Mouse (Mus musculus) lung, postnatal 0 days (tissue): ENCODE results near the gene Slc35e4. TPM values are rescaled to one million over a fixed set of nuclear protein-coding genes. Genes with fewer than 3 reads are reported as not detected.

Experiments used
- ATAC-seq: fragments of 200-750 bp; cut with Nextera tagmentation; 2 replicates; pipeline ENCODE4 v1.8.0; 2017; ENCODE audit warnings: moderate library complexity
- DNase-seq: peaks from one replicate; pipeline ENCODE4 v3.0.0-alpha.2; 2016; ENCODE audit warnings: low spot score
- H3K27ac ChIP-seq: fragments of 300-500 bp; sonication (generic); 2 replicates; pipeline ENCODE4 v1.5.1; 2014; ENCODE audit warnings: antibody characterized with exemption, mild to moderate bottlenecking, low read length, mixed read lengths
- H3K27me3 ChIP-seq: fragments of 300-500 bp; sonication (generic); replicated peaks from 2 replicates; pipeline ENCODE4 v1.6.1; 2014; ENCODE audit warnings: low read length, mixed read lengths; ENCODE audit not compliant: insufficient read depth
- H3K36me3 ChIP-seq: fragments of 300-500 bp; sonication (generic); 2 replicates; pipeline ENCODE4 v1.6.1; 2014; ENCODE audit warnings: low read length, mixed read lengths; ENCODE audit not compliant: insufficient read depth
- H3K4me1 ChIP-seq: fragments of 300-500 bp; sonication (generic); 2 replicates; pipeline ENCODE4 v1.6.1; 2014; ENCODE audit warnings: antibody characterized with exemption, low read depth, low read length, mixed read lengths; ENCODE audit not compliant: insufficient read depth
- H3K4me2 ChIP-seq: fragments of 300-500 bp; sonication (generic); replicated peaks from 2 replicates; pipeline ENCODE4 v1.6.1; 2014; ENCODE audit warnings: low read depth, mild to moderate bottlenecking, low read length, moderate library complexity, mixed read lengths
- H3K4me3 ChIP-seq: fragments of 300-500 bp; sonication (generic); 2 replicates; pipeline ENCODE4 v1.5.1; 2014; ENCODE audit warnings: low read depth, low read length
- H3K9ac ChIP-seq: fragments of 300-500 bp; sonication (generic); replicated peaks from 2 replicates; pipeline ENCODE4 v1.6.1; 2014; ENCODE audit warnings: low read depth, mild to moderate bottlenecking
- H3K9me3 ChIP-seq: fragments of 300-500 bp; sonication (generic); 2 replicates; pipeline ENCODE4 v1.6.1; 2016; ENCODE audit warnings: low read length, mixed read lengths
- CTCF ChIP-seq: IDR thresholded peaks from 2 replicates; pipeline ENCODE4 v1.5.1; 2016; ENCODE audit warnings: antibody characterized with exemption, mild to moderate bottlenecking
- EP300 ChIP-seq: IDR thresholded peaks from 2 replicates; pipeline ENCODE4 v1.6.1; 2016; ENCODE audit warnings: antibody characterized with exemption, mild to moderate bottlenecking, control low read depth
- WGBS: fragments of 180-500 bp; shearing (Covaris S2); extraction: QIAGEN DNeasy Blood & Tissue Kit; methylation state at CpG from one replicate; pipeline ENCODE4 v1.1.7; 2014; 5-methylcytosine and 5-hydroxymethylcytosine counted together
- polyA plus RNA-seq: library from polyadenylated mRNA; unstranded; fragments of >200 nt; fragmentation: Nextera tagmentation; extraction: Ambion mirVana; gene quantifications from 2 replicates; pipeline ENCODE4 v1.2.1, GENCODE M21; 2015

Slc35e4 gene
- polyA plus RNA-seq, 1 experiment from 2014 or later: 10.3 TPM

GRCm38 (mm10) chr11:3946386-3946785 is 31.9 kb upstream of the Slc35e4 start:
- Histone ChIP-seq H3K36me3 (no peaks in the 10 kb centered on the region), H3K9ac (no peak overlapping the region), H3K4me1 (no peaks in the 10 kb centered on the region), H3K27ac (no peak overlapping the region), H3K27me3 (no peaks in the 10 kb centered on the region), H3K9me3 (no peaks in the 10 kb centered on the region), H3K4me3 (no peak overlapping the region), H3K4me2 (no peak overlapping the region)
- TF ChIP-seq CTCF (no peak), EP300 (no peak)
- WGBS: 34% methylated on average over 1 of the region's 1 CpGs
- ATAC-seq: no peak
- no peak for DNase-seq

- TF ChIP-seq EP300: no peak
- no peak for TF ChIP-seq CTCF
- H3K27me3 ChIP-seq: no peaks in the 10 kb centered on the region
- DNase-seq (no peak), ATAC-seq (no peak)
- no peak overlapping the region for H3K27ac ChIP-seq
- 86% methylated on average over 7 of the region's 7 CpGs for WGBS
- H3K4me3 ChIP-seq: no peak overlapping the region
- H3K4me1 ChIP-seq: no peaks in the 10 kb centered on the region
- no peaks in the 10 kb centered on the region for H3K9me3 ChIP-seq
- H3K9ac ChIP-seq: no peak overlapping the region
- H3K36me3 ChIP-seq: no peaks in the 10 kb centered on the region
- no peak overlapping the region for H3K4me2 ChIP-seq
Observed at GRCm38 (mm10) chr11:3941371-3941770, 26.9 kb upstream of the Slc35e4 start.

GRCm38 (mm10) chr11:3937321-3937874 is 22.9 kb upstream of the Slc35e4 start:
- Histone ChIP-seq H3K4me3 (no peak overlapping the region), H3K27me3 (no peaks in the 10 kb centered on the region), H3K27ac (no peak overlapping the region), H3K36me3 (no peaks in the 10 kb centered on the region), H3K4me1 (no peaks in the 10 kb centered on the region), H3K4me2 (no peak overlapping the region), H3K9ac (no peak overlapping the region), H3K9me3 (no peaks in the 10 kb centered on the region)
- no peak for ATAC-seq
- 70% methylated on average over 13 of the region's 13 CpGs for WGBS
- TF ChIP-seq CTCF (no peak), EP300 (no peak)
- no peak for DNase-seq

- Histone ChIP-seq H3K4me3 (no peak overlapping the region), H3K4me2 (no peak overlapping the region), H3K4me1 (no peaks in the 10 kb centered on the region), H3K9ac (no peak overlapping the region), H3K27ac (no peak overlapping the region), H3K9me3 (no peaks in the 10 kb centered on the region), H3K36me3 (no peaks in the 10 kb centered on the region), H3K27me3 (no peaks in the 10 kb centered on the region)
- no peak for TF ChIP-seq EP300
- TF ChIP-seq CTCF: no peak
- 80% methylated on average over 3 of the region's 3 CpGs for WGBS
- ATAC-seq: no peak
- DNase-seq: no peak
Observed at GRCm38 (mm10) chr11:3936318-3936717, 21.9 kb upstream of the Slc35e4 start.

- Histone ChIP-seq H3K4me1 (no peaks in the 10 kb centered on the region), H3K27me3 (no peaks in the 10 kb centered on the region), H3K27ac (no peak overlapping the region), H3K4me2 (no peak overlapping the region), H3K9ac (no peak overlapping the region), H3K9me3 (no peaks in the 10 kb centered on the region), H3K4me3 (no peak overlapping the region), H3K36me3 (no peaks in the 10 kb centered on the region)
- 67% methylated on average over 4 of the region's 4 CpGs for WGBS
- no peak for TF ChIP-seq CTCF
- no peak for TF ChIP-seq EP300
- DNase-seq: no peak
- no peak for ATAC-seq
Observed at GRCm38 (mm10) chr11:3935135-3935534, 20.7 kb upstream of the Slc35e4 start.

GRCm38 (mm10) chr11:3933756-3934285 is 19.4 kb upstream of the Slc35e4 start:
- no peak overlapping the region for H3K27ac ChIP-seq
- no peak for TF ChIP-seq EP300
- H3K4me3 ChIP-seq: no peak overlapping the region
- H3K4me1 ChIP-seq: no peaks in the 10 kb centered on the region; the same call in 1 of the 2 replicates
- WGBS: 90% methylated on average over 9 of the region's 9 CpGs
- H3K9me3 ChIP-seq: no peaks in the 10 kb centered on the region
- no peak overlapping the region for H3K4me2 ChIP-seq
- H3K36me3 ChIP-seq: no peaks in the 10 kb centered on the region
- no peak for ATAC-seq
- no peak overlapping the region for H3K9ac ChIP-seq
- DNase-seq: no peak
- H3K27me3 ChIP-seq: no peaks in the 10 kb centered on the region
